Mouse (Mus musculus) CH12.LX (cell line): ENCODE measurements around the gene Dnajb13. TPM values are rescaled to one million over a fixed set of nuclear protein-coding genes. Genes with fewer than 3 reads are reported as not detected.

ENCODE experiments used
- DNase-seq: peaks from one replicate; pipeline ENCODE4 v3.0.0-alpha.2; 2013; ENCODE audit errors: extremely low read depth
- H3K27ac ChIP-seq: 2 replicates; pipeline ENCODE4 v1.5.1; 2012; ENCODE audit warnings: low read depth, mild to moderate bottlenecking, control low read depth, moderate library complexity; ENCODE audit not compliant: insufficient read depth
- H3K27me3 ChIP-seq: replicated peaks from 2 replicates; pipeline ENCODE3; 2012; ENCODE audit warnings: inconsistent platforms
- H3K36me3 ChIP-seq, 2 experiments: replicated peaks in 1 of 2; 2 replicates each; pipeline versions ENCODE3 to v1.6.1; 2012; ENCODE audit warnings: inconsistent platforms in 1 of 2, low read length in 1 of 2, mild to moderate bottlenecking in 1 of 2, mixed read lengths in 1 of 2, moderate library complexity in 1 of 2; ENCODE audit not compliant: control insufficient read depth in 1 of 2, insufficient read depth in 1 of 2
- H3K4me1 ChIP-seq, 2 experiments: 2 replicates each; pipeline ENCODE4 v1.6.1; 2012; ENCODE audit warnings: inconsistent platforms in 1 of 2, moderate library complexity in 1 of 2; ENCODE audit not compliant: insufficient read depth in 2 of 2, control insufficient read depth in 1 of 2
- H3K4me2 ChIP-seq: 2 replicates; pipeline ENCODE4 v1.6.1; 2012; ENCODE audit warnings: low read depth, mild to moderate bottlenecking, control low read depth; ENCODE audit not compliant: poor library complexity, insufficient read depth, severe bottlenecking
- H3K4me3 ChIP-seq, 3 experiments: fragments of 150-350 bp in 1 of 3; sonication (generic) in 1 of 3; replicated peaks in 1 of 3; 2 replicates each; pipeline versions ENCODE3 to v1.5.1; 2011 to 2012; ENCODE audit warnings: low read depth in 2 of 3, low read length in 2 of 3, mild to moderate bottlenecking in 2 of 3, moderate library complexity in 2 of 3, control low read depth in 1 of 3, improper control_type of control experiment in 1 of 3, inconsistent platforms in 1 of 3, mixed read lengths in 1 of 3; ENCODE audit not compliant: poor library complexity in 1 of 3
- H3K79me2 ChIP-seq: replicated peaks from 2 replicates; pipeline ENCODE4 v1.6.1; 2012; ENCODE audit warnings: mild to moderate bottlenecking, moderate library complexity; ENCODE audit not compliant: control insufficient read depth, poor library complexity, insufficient read depth, severe bottlenecking; ENCODE audit errors: extremely low read depth
- H3K9ac ChIP-seq: 2 replicates; pipeline ENCODE4 v1.6.1; 2012; ENCODE audit warnings: low read depth, mild to moderate bottlenecking, control low read depth, moderate library complexity; ENCODE audit not compliant: insufficient read depth
- H3K9me3 ChIP-seq: replicated peaks from 2 replicates; pipeline ENCODE3; 2012; ENCODE audit warnings: low read length, inconsistent platforms, mixed read lengths
- BHLHE40 ChIP-seq: IDR thresholded peaks from 2 replicates; pipeline ENCODE4 v1.6.1; 2011; ENCODE audit warnings: mild to moderate bottlenecking, low read depth, low read length, improper control_type of control experiment
- CHD1 ChIP-seq: IDR thresholded peaks from 2 replicates; pipeline ENCODE4 v1.6.1; 2012; ENCODE audit warnings: low read depth, low read length, improper control_type of control experiment, inconsistent platforms
- CHD2 ChIP-seq: IDR thresholded peaks from 2 replicates; pipeline ENCODE4 v1.6.1; 2011; ENCODE audit warnings: low read length, improper control_type of control experiment
- CTCF ChIP-seq, 2 experiments: IDR thresholded peaks in 1 of 2; conservative IDR thresholded peaks in 1 of 2; 2 replicates each; pipeline ENCODE4 v1.5.1; 2011 to 2012; ENCODE audit warnings: low read depth in 2 of 2, low read length in 2 of 2, improper control_type of control experiment in 1 of 2, inconsistent platforms in 1 of 2, mild to moderate bottlenecking in 1 of 2, moderate library complexity in 1 of 2
- E2F4 ChIP-seq: IDR thresholded peaks from 2 replicates; pipeline ENCODE4 v1.6.1; 2011; ENCODE audit warnings: low read depth, low read length, improper control_type of control experiment; ENCODE audit not compliant: insufficient replicate concordance
- GABPA ChIP-seq: IDR thresholded peaks from 2 replicates; pipeline ENCODE4 v1.6.1; 2012; ENCODE audit warnings: low read depth, low read length, improper control_type of control experiment, inconsistent platforms; ENCODE audit not compliant: insufficient replicate concordance
- HCFC1 ChIP-seq: IDR thresholded peaks from 2 replicates; pipeline ENCODE4 v1.6.1; 2012; ENCODE audit warnings: low read depth, mild to moderate bottlenecking, inconsistent platforms, low read length, improper control_type of control experiment
- IRF4 ChIP-seq: IDR thresholded peaks from 2 replicates; pipeline ENCODE4 v1.6.1; 2014; ENCODE audit warnings: low read depth, mild to moderate bottlenecking, inconsistent platforms, low read length, improper control_type of control experiment
- JUN ChIP-seq: IDR thresholded peaks from 2 replicates; pipeline ENCODE4 v1.6.1; 2011; ENCODE audit warnings: low read depth, mild to moderate bottlenecking, low read length, improper control_type of control experiment, moderate library complexity; ENCODE audit not compliant: insufficient read depth
- KAT2A ChIP-seq: IDR thresholded peaks from 2 replicates; pipeline ENCODE4 v1.6.1; 2012; ENCODE audit warnings: low read length, improper control_type of control experiment, inconsistent platforms; ENCODE audit not compliant: insufficient replicate concordance
- MAX ChIP-seq: IDR thresholded peaks from 2 replicates; pipeline ENCODE4 v1.6.1; 2011; ENCODE audit warnings: low read length, improper control_type of control experiment
- MAZ ChIP-seq: IDR thresholded peaks from 2 replicates; pipeline ENCODE4 v1.6.1; 2012; ENCODE audit warnings: low read depth, mild to moderate bottlenecking, inconsistent platforms, low read length, improper control_type of control experiment, moderate library complexity
- MEF2A ChIP-seq: IDR thresholded peaks from 2 replicates; pipeline ENCODE4 v1.6.1; 2014; ENCODE audit warnings: low read depth, mild to moderate bottlenecking, inconsistent platforms, low read length, improper control_type of control experiment, borderline replicate concordance
- MXI1 ChIP-seq: IDR thresholded peaks from 2 replicates; pipeline ENCODE4 v1.6.1; 2011; ENCODE audit warnings: mild to moderate bottlenecking, low read depth, low read length, improper control_type of control experiment
- NELFE ChIP-seq: IDR thresholded peaks from 2 replicates; pipeline ENCODE4 v1.6.1; 2011; ENCODE audit warnings: low read depth, low read length, improper control_type of control experiment
- NRF1 ChIP-seq: IDR thresholded peaks from 2 replicates; pipeline ENCODE4 v1.6.1; 2014; ENCODE audit warnings: low read depth, mild to moderate bottlenecking, inconsistent platforms, low read length, improper control_type of control experiment, moderate library complexity
- PAX5 ChIP-seq: IDR thresholded peaks from 2 replicates; pipeline ENCODE4 v1.6.1; 2012; ENCODE audit warnings: low read length, inconsistent platforms, mixed read lengths
- RAD21 ChIP-seq: IDR thresholded peaks from 2 replicates; pipeline ENCODE4 v1.6.1; 2011; ENCODE audit warnings: low read depth, mild to moderate bottlenecking, low read length, improper control_type of control experiment, moderate library complexity
- UBTF ChIP-seq: IDR thresholded peaks from 2 replicates; pipeline ENCODE4 v1.6.1; 2012; ENCODE audit warnings: low read depth, mild to moderate bottlenecking, inconsistent platforms, low read length, improper control_type of control experiment, moderate library complexity
- USF2 ChIP-seq: conservative IDR thresholded peaks from 2 replicates; pipeline ENCODE4 v1.6.1; 2011; ENCODE audit warnings: low read depth, low read length, improper control_type of control experiment
- ZKSCAN1 ChIP-seq: IDR thresholded peaks from 2 replicates; pipeline ENCODE4 v1.6.1; 2012; ENCODE audit warnings: low read depth, inconsistent platforms, low read length, improper control_type of control experiment, borderline replicate concordance
- ZNF384 ChIP-seq: IDR thresholded peaks from 2 replicates; pipeline ENCODE4 v1.6.1; 2012; ENCODE audit warnings: low read depth, low read length, improper control_type of control experiment, inconsistent platforms
- dilution Hi-C: fragments of 300-500 bp; cut with MboI; formaldehyde crosslinking; loops from 2 replicates; pipeline ENCODE4 v1.14.3; 2020; ENCODE audit warnings: low sequenced_read_pairs; ENCODE audit not compliant: extremely low pct_unique_long_range_greater_than_20kb, extremely low pct_ligation_motif_present
- in situ Hi-C: fragments of 300-500 bp; cut with MboI; formaldehyde crosslinking; loops from 3 replicates; pipeline ENCODE4 v1.14.3; 2019; ENCODE audit warnings: low sequenced_read_pairs, low pct_ligation_motif_present, low pct_unique_long_range_greater_than_20kb, mixed read lengths
- polyA plus RNA-seq: library from polyadenylated mRNA; unstranded; fragments of >175 nt; gene quantifications from 2 replicates; pipeline ENCODE4 v1.2.1, GENCODE M21; 2012; ENCODE audit warnings: low read depth; ENCODE audit not compliant: insufficient read length
- total RNA-seq, 2 experiments: library from RNA; depleted of rRNA; stranded (reverse); fragments of 300-350 nt in 1 of 2; fragments of >200 nt in 1 of 2; gene quantifications; 2 replicates each; pipeline ENCODE4 v1.2.3; 2012 to 2014

Gene Dnajb13
- total and polyA plus RNA-seq, 3 experiments, result 13.9 to 32.0 (median 15.6) TPM

GRCm38 (mm10) chr7:100497982-100498381 lies 16.8 kb downstream of the Dnajb13 start:
- no peaks in the 10 kb centered on the region for H3K9me3 ChIP-seq
- H3K4me1 ChIP-seq, result peaks cover 15 to 67% of the 10 kb centered on the region in 2 experiments
- no peak overlapping the region for H3K4me2 ChIP-seq
- H3K36me3 ChIP-seq, result peaks cover 44 to 73% of the 10 kb centered on the region in 2 experiments
- H3K4me3 ChIP-seq, result no peak overlapping the region
- no peak for DNase-seq
- no peak for TF ChIP-seq NRF1
- no peak for TF ChIP-seq MAZ
- TF ChIP-seq MXI1, result no peak
- TF ChIP-seq HCFC1, result no peak
- no peak for TF ChIP-seq ZKSCAN1
- TF ChIP-seq NELFE, result no peak
- no peak for TF ChIP-seq ZNF384
- no peak for TF ChIP-seq IRF4
- no peak for TF ChIP-seq RAD21
- no peak for TF ChIP-seq PAX5
- no peak for TF ChIP-seq USF2
- TF ChIP-seq KAT2A, result no peak
- TF ChIP-seq CHD2, result no peak
- no peak for TF ChIP-seq JUN
- H3K27me3 ChIP-seq, result no peaks in the 10 kb centered on the region
- in situ Hi-C loops (no loop called here), dilution Hi-C loops (no loop called here)
- peaks cover 25% of the 10 kb centered on the region for H3K79me2 ChIP-seq
- H3K9ac ChIP-seq, result no peak overlapping the region
- no peak overlapping the region for H3K27ac ChIP-seq

GRCm38 (mm10) chr7:100497402-100497801 lies 17.4 kb downstream of the Dnajb13 start:
- Histone ChIP-seq H3K79me2 (peaks cover 25% of the 10 kb centered on the region), H3K27me3 (no peaks in the 10 kb centered on the region), H3K4me2 (no peak overlapping the region), H3K9ac (no peak overlapping the region), H3K27ac (no peak overlapping the region), H3K36me3 (peaks cover 44 to 68% of the 10 kb centered on the region in 2 experiments), H3K9me3 (no peaks in the 10 kb centered on the region), H3K4me3 (no peak overlapping the region), H3K4me1 (peaks cover 12 to 63% of the 10 kb centered on the region in 2 experiments)
- DNase-seq, result no peak
- dilution Hi-C loops, result no loop called here
- TF ChIP-seq CHD1 (no peak), PAX5 (no peak), BHLHE40 (no peak), RAD21 (no peak), MXI1 (no peak), UBTF (no peak), CTCF (conservative IDR thresholded peaks at IDR 0.05 in 1 of 2, IDR thresholded peaks at IDR 0.05 in 1 of 2; ENCODE audit: low read depth in 2 of 2, low read length in 2 of 2) (no peak), MEF2A (no peak), GABPA (no peak), MAX (no peak), E2F4 (no peak)
- in situ Hi-C loops, result no loop called here
